Mouse (Mus musculus) granulocyte monocyte progenitor cell, adult 5-6 weeks (primary cell): ENCODE measurements around the gene Tle2. TPM values are rescaled to one million over a fixed set of nuclear protein-coding genes. Genes with fewer than 3 reads are reported as not detected.

ENCODE experiments used
- total RNA-seq, 2 experiments: library from RNA; stranded (forward) in 1 of 2; stranded (reverse) in 1 of 2; fragments of 200-712, 200-1000 nt in 1 of 2; fragments of >200 nt in 1 of 2; fragmentation: Nextera tagmentation in 1 of 2; gene quantifications; 2 replicates each; pipeline ENCODE4 v1.2.3; 2014 to 2017

The Tle2 gene
- total RNA-seq, 2 experiments from 2014 or later: 2.4 to 4.4 TPM

Other genes with a start within 250 kb of the Tle2 start
- not detected in 2 replicates for gene Tbxa2r, start 245.8 kb upstream of the Tle2 start, total RNA-seq (2014; fragmentation: Nextera tagmentation)
- gene Tbxa2r, start 245.8 kb upstream of the Tle2 start, total RNA-seq (2017): 0.09 TPM in 1 of 2 replicates, not detected in the other
- not detected in 2 replicates for gene Gipc3, start 231.3 kb upstream of the Tle2 start, total RNA-seq (2014; fragmentation: Nextera tagmentation)
- not detected in 2 replicates for gene Gipc3, start 231.3 kb upstream of the Tle2 start, total RNA-seq (2017)
- gene Hmg20b, start 224.1 kb upstream of the Tle2 start, total RNA-seq (2014; fragmentation: Nextera tagmentation): 19.1 and 43.4 TPM in 2 replicates
- gene Hmg20b, start 224.1 kb upstream of the Tle2 start, total RNA-seq (2017): 29.8 and 35.5 TPM in 2 replicates
- 12.0 and 17.5 TPM in 2 replicates for gene Mfsd12, start 217.1 kb upstream of the Tle2 start, total RNA-seq (2014; fragmentation: Nextera tagmentation)
- 10.8 and 11.5 TPM in 2 replicates for gene Mfsd12, start 217.1 kb upstream of the Tle2 start, total RNA-seq (2017)
- not detected in 2 replicates for gene 4930404N11Rik, start 208.7 kb upstream of the Tle2 start, total RNA-seq (2014; fragmentation: Nextera tagmentation)
- 0.10 and 0.26 TPM in 2 replicates for gene 4930404N11Rik, start 208.7 kb upstream of the Tle2 start, total RNA-seq (2017)
- gene Fzr1, start 196.0 kb upstream of the Tle2 start, total RNA-seq (2014; fragmentation: Nextera tagmentation): 14.8 and 17.0 TPM in 2 replicates
- 13.5 and 15.3 TPM in 2 replicates for gene Fzr1, start 196.0 kb upstream of the Tle2 start, total RNA-seq (2017)
- gene Dohh, start 190.1 kb upstream of the Tle2 start, total RNA-seq (2014; fragmentation: Nextera tagmentation): 12.2 and 34.9 TPM in 2 replicates
- 41.8 and 46.2 TPM in 2 replicates for gene Dohh, start 190.1 kb upstream of the Tle2 start, total RNA-seq (2017)
- 4.0 TPM in 1 of 2 replicates, not detected in the other for gene Gm48551, start 190.1 kb upstream of the Tle2 start, total RNA-seq (2014; fragmentation: Nextera tagmentation)
- 0.30 TPM in 1 of 2 replicates, not detected in the other for gene Gm48551, start 190.1 kb upstream of the Tle2 start, total RNA-seq (2017)
- gene Gm48552, start 185.6 kb upstream of the Tle2 start, total RNA-seq (2014; fragmentation: Nextera tagmentation): 2.2 TPM in 1 of 2 replicates, not detected in the other
- gene Gm48552, start 185.6 kb upstream of the Tle2 start, total RNA-seq (2017): not detected in 2 replicates
- gene Smim24, start 181.5 kb upstream of the Tle2 start, total RNA-seq (2014; fragmentation: Nextera tagmentation): 37.5 and 43.6 TPM in 2 replicates
- gene Smim24, start 181.5 kb upstream of the Tle2 start, total RNA-seq (2017): 11.5 and 13.3 TPM in 2 replicates
- 39.6 and 41.7 TPM in 2 replicates for gene Nfic, start 118.9 kb upstream of the Tle2 start, total RNA-seq (2014; fragmentation: Nextera tagmentation)
- gene Nfic, start 118.9 kb upstream of the Tle2 start, total RNA-seq (2017): 5.3 and 10.5 TPM in 2 replicates
- not detected in 2 replicates for gene Celf5, start 91.9 kb upstream of the Tle2 start, total RNA-seq (2014; fragmentation: Nextera tagmentation)
- gene Celf5, start 91.9 kb upstream of the Tle2 start, total RNA-seq (2017): not detected in 2 replicates
- gene Ncln, start 78.2 kb upstream of the Tle2 start, total RNA-seq (2014; fragmentation: Nextera tagmentation): 124 and 140 TPM in 2 replicates
- gene Ncln, start 78.2 kb upstream of the Tle2 start, total RNA-seq (2017): 83.1 and 128 TPM in 2 replicates
- 7.8 and 10.5 TPM in 2 replicates for gene S1pr4, start 74.4 kb upstream of the Tle2 start, total RNA-seq (2014; fragmentation: Nextera tagmentation)
- 7.0 and 9.2 TPM in 2 replicates for gene S1pr4, start 74.4 kb upstream of the Tle2 start, total RNA-seq (2017)
- 30.0 and 31.7 TPM in 2 replicates for gene Gna15, start 50.3 kb upstream of the Tle2 start, total RNA-seq (2014; fragmentation: Nextera tagmentation)
- gene Gna15, start 50.3 kb upstream of the Tle2 start, total RNA-seq (2017): 23.8 and 34.6 TPM in 2 replicates
- 17.0 and 25.7 TPM in 2 replicates for gene Gna11, start 29.4 kb upstream of the Tle2 start, total RNA-seq (2014; fragmentation: Nextera tagmentation)
- gene Gna11, start 29.4 kb upstream of the Tle2 start, total RNA-seq (2017): 4.9 and 6.4 TPM in 2 replicates
- 216 and 220 TPM in 2 replicates for gene Aes, start 15.1 kb upstream of the Tle2 start, total RNA-seq (2014; fragmentation: Nextera tagmentation)
- 151 and 250 TPM in 2 replicates for gene Aes, start 15.1 kb upstream of the Tle2 start, total RNA-seq (2017)
- 22.2 and 26.0 TPM in 2 replicates for gene Tle6, start 26.5 kb downstream of the Tle2 start, total RNA-seq (2014; fragmentation: Nextera tagmentation)
- 4.9 and 7.9 TPM in 2 replicates for gene Tle6, start 26.5 kb downstream of the Tle2 start, total RNA-seq (2017)
- 3.7 and 4.4 TPM in 2 replicates for gene BC025920, start 31.7 kb downstream of the Tle2 start, total RNA-seq (2014; fragmentation: Nextera tagmentation)
- gene BC025920, start 31.7 kb downstream of the Tle2 start, total RNA-seq (2017): 0.26 and 1.4 TPM in 2 replicates
- 8.3 and 12.6 TPM in 2 replicates for gene Sirt6, start 53.2 kb downstream of the Tle2 start, total RNA-seq (2014; fragmentation: Nextera tagmentation)
- 5.3 and 6.2 TPM in 2 replicates for gene Sirt6, start 53.2 kb downstream of the Tle2 start, total RNA-seq (2017)
- 7.6 and 9.2 TPM in 2 replicates for gene Ankrd24, start 54.0 kb downstream of the Tle2 start, total RNA-seq (2014; fragmentation: Nextera tagmentation)
- gene Ankrd24, start 54.0 kb downstream of the Tle2 start, total RNA-seq (2017): 7.5 and 8.3 TPM in 2 replicates
- 3.1 and 9.4 TPM in 2 replicates for gene Gm10778, start 74.5 kb downstream of the Tle2 start, total RNA-seq (2014; fragmentation: Nextera tagmentation)
- 4.2 and 6.1 TPM in 2 replicates for gene Gm10778, start 74.5 kb downstream of the Tle2 start, total RNA-seq (2017)
- 17.2 and 27.2 TPM in 2 replicates for gene Zfp433, start 130.3 kb downstream of the Tle2 start, total RNA-seq (2014; fragmentation: Nextera tagmentation)
- gene Zfp433, start 130.3 kb downstream of the Tle2 start, total RNA-seq (2017): 12.3 and 21.7 TPM in 2 replicates
- gene Gm3055, start 196.6 kb downstream of the Tle2 start, total RNA-seq (2014; fragmentation: Nextera tagmentation): 2.6 and 5.2 TPM in 2 replicates
- gene Gm3055, start 196.6 kb downstream of the Tle2 start, total RNA-seq (2017): 0.39 and 1.3 TPM in 2 replicates
- 1.9 and 6.0 TPM in 2 replicates for gene Gm4767, start 237.6 kb downstream of the Tle2 start, total RNA-seq (2014; fragmentation: Nextera tagmentation)
- 0.72 and 2.2 TPM in 2 replicates for gene Gm4767, start 237.6 kb downstream of the Tle2 start, total RNA-seq (2017)